In genomic region chr15:64546035-64546434, GRCm38 (mm10) we compare ENCODE assay signal across 21 mouse cellular contexts.
DNase-seq lines count a peak whose midpoint lies in the region; TF ChIP-seq lines count a peak whose summit lies in the region.
"Had no signal": no experiment of that assay in that cellular context is flagged by ENCODE, and none has a peak within 500 bp of the region (broad histone marks: within the 10 kb centered on the region; RNA-seq: fewer than 3 reads in every experiment).

No protein-coding gene starts in this region.

- H3K79me3 ChIP-seq in C2C12 (ENCODE audit: low read depth), result no peaks in the 10 kb centered on the region

- no peaks in the 10 kb centered on the region for H3K79me2 ChIP-seq in C2C12 (ENCODE audit: control insufficient read depth, insufficient read depth)

- H3ac ChIP-seq in C2C12 (ENCODE audit: control insufficient read depth, insufficient read length, low read depth), result no peak overlapping the region

- H3K27me3 ChIP-seq in C2C12 (ENCODE audit: control insufficient read depth, insufficient read depth, insufficient read length), result no peaks in the 10 kb centered on the region
- H3K27me3 ChIP-seq: embryonic facial prominence, embryonic 13.5 days; embryonic facial prominence, embryonic 15.5 days; forebrain, embryonic 12.5 days had no signal

- H3K36me3 ChIP-seq in C2C12 (ENCODE audit: control insufficient read depth, insufficient read depth), result peaks cover 13% of the 10 kb centered on the region
- H3K36me3 ChIP-seq: embryonic facial prominence, embryonic 13.5 days; embryonic facial prominence, embryonic 15.5 days; forebrain, embryonic 10.5 days; forebrain, embryonic 12.5 days had no signal

- TF ChIP-seq CTCF in C2C12 (IDR thresholded peaks at IDR 0.05; ENCODE audit: control insufficient read depth, insufficient read depth, insufficient read length), result no peak

- no peak overlapping the region for H3K4me3 ChIP-seq in C2C12 (ENCODE audit: insufficient read depth, poor library complexity, severe bottlenecking)
- H3K4me3 ChIP-seq: embryonic facial prominence, embryonic 13.5 days; embryonic facial prominence, embryonic 15.5 days; erythroblast, embryonic 14.5 days; forebrain, embryonic 10.5 days; forebrain, embryonic 12.5 days had no signal

- DNase-seq in 3T3-L1 (ENCODE audit: low read depth, low spot score) (peak; percentile 63), adipocyte (ENCODE audit: low spot score) (peak; percentile 73)
- no peak for DNase-seq in cerebellum, adult 8-10 months
- no peak for DNase-seq in thymus, postnatal 0 days (ENCODE audit: low spot score)
- no peak for DNase-seq in Muller cell, postnatal 12 days (ENCODE audit: inconsistent ontology term)
- DNase-seq: adrenal gland, adult 8-10 months; adrenal gland, postnatal 14 days; adrenal gland, postnatal 36 days; B cell, adult 2 months; cerebellum, adult 11-12 months; cerebellum, adult 2 months; cerebellum, adult 9-11 months; cerebellum, postnatal 14 days; cerebellum, postnatal 36 days; embryo, embryonic 11 days had no signal

TF ChIP-seq in C2C12, 6 proteins besides CTCF, POLR2A, EP300 and RAD21:
- peak; percentile 48 for TF ChIP-seq CEBPB (IDR thresholded peaks at IDR 0.05; ENCODE audit: low read depth)
- TF ChIP-seq FOSL1 (IDR thresholded peaks at IDR 0.05; ENCODE audit: insufficient read depth, low read length, poor library complexity, severe bottlenecking), result no peak
TF ChIP-seq in C2C12: peak in this region for 1.

Comparison
In these comparisons a context has a peak if more than half of its experiments do, and no peak if none do; other contexts are left out.
1. DNase-seq: peak in 3T3-L1 (single experiment) and adipocyte (single experiment); none in cerebellum, adult 8-10 months (single experiment), thymus, postnatal 0 days (single experiment) and Muller cell, postnatal 12 days (single experiment).